Mouse (Mus musculus) kidney, adult 8-10 months (tissue): Measurements from ENCODE around the gene Spsb4.
A peak's percentile ranks its signal among the peaks of the same experiment; 100 is the strongest.

ENCODE experiments used
- DNase-seq, 2 experiments: peaks; one replicate each; pipeline ENCODE4 v3.0.0; 2022

The Spsb4 gene

DNA sequence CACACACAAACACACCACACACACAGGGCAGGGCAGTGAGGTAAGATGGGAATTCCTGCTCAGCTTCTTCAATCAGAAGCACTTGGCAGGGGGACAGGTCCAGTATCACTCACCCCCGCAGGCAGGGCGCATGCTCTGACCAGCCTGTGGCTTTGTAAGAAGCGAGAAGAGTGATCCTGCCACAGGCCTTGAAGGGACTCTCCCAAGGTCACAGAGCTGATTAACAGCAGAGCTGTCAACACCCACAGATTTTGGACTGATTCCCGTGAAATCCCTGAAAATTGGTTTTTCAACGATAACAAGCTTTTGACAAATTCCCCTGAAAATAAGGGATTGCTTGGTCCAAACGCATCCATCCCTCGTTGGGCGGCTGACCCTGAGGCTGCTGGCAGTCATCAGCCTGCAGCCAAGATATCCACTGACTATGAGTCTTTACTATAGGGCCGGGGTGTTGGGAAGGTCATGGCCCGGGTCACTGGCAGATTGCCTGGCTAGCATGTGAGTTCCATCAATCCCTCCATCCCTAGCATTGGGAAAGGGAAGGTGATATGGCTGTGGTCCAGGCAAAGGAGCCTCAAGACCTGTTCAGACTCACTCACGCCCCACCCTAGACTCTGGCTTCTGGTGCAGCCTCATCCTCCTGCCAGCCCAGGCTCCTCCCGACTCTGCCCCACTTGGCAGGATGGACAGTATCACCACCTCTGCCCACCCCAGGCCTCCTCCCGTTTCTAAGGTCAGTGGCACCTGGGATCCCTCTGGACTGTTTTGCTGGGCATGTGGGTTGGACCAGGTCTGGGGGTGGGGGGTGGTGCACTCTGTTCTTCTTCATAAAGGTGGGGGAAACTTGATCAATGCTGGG is 41.1 kb downstream of the Spsb4 start:
- DNase-seq = peak; percentile 53 to 81

DNA sequence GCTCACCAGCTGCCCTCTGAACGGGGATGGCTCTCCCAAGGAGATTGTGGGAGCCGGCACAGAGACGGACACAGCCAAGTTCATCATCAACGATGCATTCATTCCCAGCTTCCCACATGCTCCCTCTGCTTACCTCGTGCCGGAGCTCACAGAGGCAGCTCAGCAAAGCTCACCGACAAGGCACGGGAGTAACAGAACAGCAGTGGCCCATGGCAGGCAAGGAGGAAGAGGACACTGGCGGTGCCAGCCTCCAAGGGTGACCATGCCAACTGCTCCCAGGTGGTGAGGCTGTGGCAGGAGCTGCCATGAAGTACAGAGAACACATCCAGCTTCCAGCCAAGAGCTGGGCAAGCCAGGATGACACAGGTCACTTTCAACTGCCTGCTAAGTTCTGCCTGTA is 45.6 kb downstream of the Spsb4 start:
- DNase-seq = peak in 1 of 2 experiments; percentile 41

DNA sequence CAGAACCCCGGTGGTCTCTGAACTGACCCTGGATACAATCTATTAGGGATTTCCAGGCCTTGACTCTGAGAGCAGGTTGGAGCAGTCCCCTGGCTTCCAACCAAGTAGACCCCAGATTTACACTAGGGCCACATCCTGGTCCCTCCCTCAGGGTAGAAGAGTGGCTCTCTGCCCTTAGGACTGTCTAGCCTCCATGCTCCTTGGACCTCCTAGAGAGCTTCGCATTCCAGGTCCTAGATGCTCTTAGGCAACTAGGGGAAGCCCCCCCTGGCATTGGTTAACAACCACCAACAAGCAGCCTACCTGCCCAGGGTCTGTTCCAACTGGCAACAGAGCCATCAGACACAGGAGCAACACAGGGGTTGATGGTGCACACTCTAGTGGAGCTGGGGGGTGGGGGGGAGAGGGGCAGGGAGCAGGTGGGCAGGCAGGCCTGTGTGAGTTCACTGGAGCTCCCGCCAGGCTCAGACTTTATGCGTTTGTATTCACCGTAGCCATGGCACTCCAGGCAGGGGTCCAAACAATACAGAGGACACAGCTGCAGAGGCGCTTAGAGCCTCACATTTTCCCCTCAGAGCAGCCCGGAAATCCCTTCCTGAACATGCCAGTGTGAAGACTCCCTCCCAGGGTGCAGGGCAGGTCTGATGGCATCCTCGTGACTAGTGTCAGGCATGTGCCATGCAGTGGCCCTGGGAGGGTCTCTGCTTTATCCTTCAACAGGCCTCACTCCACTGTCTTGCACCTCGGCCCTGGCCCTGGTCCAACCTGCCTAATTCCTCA is 46.8 kb downstream of the Spsb4 start:
- no peak for DNase-seq

DNA sequence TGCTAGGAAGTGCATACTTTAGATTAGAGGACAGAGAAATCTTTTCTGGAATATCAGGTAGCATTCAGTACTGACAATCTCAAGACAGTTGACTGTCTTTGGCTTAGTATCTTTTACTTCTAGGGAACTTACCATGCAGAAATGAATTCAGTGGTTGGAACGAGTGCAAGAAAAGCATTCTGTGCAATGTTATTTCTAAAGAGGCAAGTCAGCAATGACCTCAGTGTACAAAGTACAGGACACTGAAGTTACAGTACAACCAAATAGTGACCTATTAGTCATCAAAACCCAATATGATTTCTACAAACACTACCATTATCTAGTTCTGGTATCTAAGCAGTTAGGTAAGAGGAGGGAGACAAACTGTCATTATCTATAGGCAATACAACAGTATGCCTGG is 51.1 kb downstream of the Spsb4 start:
- peak in 1 of 2 experiments; percentile 86 for DNase-seq

DNA sequence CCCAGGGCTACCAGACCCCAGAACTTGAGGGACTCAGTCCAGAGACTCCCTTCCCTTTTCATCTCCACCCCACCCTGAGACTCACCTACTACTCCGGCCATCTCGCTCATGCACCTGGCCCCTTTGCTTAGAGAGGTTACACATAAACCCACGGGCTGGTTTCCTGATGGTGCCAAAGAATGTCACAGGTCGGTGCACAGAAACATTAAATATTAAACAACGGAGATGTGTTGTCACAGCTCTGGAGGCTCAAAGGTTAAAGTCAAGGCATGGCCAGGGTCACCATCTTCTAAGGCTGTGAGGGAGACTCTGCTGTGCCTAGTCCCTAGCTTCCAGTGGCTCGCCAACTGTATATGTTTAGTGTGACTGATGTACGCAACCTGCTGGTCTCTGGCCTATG is 52.2 kb downstream of the Spsb4 start:
- DNase-seq = peak; percentile 85 to 91

DNA sequence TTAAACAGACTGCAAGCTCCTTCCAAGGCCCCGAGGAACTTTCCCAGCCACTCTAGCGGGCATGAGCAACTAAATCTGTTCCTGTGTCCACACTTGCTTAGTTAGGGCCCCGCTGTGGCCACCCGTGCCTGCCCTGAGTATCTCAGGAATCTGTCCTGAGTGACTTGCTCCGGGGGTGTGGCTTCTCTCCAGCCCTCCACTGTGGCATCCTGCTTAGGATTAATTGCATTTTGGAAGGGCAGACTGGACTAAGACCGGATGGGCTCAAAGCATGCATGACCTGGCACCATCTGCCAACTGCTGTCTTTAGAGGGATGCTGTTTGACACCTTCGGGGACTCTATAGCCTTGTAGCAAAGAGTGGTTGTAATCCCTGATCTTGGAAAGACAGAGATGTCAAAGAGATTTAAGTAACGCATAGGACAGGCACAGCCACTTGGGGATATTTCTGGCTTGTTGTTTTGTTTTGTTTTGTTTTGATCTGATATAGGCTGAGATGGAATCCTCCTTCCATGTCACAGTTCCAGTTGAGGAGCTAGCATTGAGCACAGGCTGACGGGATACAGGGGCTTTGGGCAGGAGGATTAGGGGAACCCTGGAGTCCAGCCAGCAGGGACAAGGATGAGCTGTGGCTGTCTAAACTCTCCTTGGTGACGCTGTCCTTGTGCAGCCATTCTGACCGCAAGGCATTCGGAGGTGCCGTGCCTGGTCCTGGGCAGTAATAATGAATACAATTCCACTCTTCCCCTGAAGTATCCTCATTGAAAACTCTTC is 55.0 kb downstream of the Spsb4 start:
- DNase-seq = peak; percentile 71 to 79

DNA sequence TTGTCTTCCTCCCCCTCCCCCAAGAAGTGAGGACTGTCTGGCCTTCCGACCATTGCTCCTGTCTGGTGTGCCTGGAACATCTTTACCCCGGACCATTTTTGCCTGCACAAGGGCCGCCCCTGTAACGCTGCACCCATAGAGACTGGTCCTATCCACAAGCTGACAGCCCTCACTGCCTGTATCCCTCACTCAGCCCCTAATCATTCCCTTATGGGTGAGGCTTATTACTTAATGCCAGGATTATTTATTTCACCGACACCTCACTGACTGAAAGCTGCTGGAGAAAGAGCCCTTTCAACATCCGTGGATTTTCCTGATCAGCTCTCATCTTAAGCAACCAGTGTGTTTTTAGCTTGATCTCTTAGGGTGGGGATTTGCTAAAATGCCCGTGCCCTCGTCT is 55.9 kb downstream of the Spsb4 start:
- DNase-seq = no peak

DNA sequence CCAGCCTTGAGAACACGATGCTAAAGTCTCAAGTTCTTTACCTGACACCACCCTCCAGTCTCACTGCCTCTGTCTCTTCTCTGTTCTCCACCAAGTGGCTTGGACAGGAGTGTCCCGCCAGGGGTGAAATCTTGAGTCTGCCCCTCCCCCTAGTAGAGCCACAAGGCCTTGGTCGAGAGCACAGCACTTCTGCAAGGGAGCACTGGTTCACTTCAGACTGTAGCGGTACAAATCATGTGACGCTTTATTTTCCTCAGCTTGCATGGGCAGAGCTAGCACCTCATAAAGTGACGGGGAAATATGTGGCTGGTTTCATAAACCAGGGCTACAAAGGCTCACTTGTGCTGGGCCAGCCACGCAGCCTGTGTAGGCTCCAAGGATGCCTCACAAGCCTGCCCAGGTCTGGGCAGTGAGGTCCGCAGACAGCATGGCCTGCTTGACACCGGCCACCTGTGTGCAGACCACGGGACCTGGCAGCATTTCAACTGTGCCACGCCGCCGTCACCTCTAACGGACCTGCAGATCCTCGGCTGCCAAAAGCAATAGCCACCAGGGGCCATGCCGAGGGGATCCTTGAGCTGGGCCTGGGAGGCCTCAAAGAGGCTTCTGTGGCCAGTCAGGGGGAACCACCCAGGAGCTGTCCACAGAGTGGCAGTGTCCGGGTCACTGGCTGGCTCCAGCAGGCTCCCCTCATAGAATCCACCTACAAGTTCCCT is 56.5 kb downstream of the Spsb4 start:
- peak; percentile 82 to 86 for DNase-seq

DNA sequence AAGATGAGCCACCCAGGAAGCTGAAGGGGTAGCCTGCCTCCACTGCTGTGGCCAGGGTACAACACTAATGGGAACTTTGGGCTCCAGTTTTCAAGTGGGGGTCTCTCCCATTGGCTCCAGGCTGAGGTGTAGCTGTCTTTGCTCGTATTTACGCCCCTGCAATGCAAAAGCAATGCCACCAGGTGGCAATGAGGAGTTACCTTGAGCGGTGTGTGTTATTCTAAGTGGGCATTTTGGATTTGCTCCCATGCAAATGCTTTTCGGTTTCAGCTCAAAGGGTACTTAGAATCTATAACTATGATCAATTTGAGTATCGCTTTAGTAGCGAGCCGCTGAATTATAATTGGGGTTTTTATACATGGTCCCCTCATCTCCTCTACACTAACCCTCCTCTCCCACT is 57.6 kb downstream of the Spsb4 start:
- DNase-seq = peak in 1 of 2 experiments; percentile 59

DNA sequence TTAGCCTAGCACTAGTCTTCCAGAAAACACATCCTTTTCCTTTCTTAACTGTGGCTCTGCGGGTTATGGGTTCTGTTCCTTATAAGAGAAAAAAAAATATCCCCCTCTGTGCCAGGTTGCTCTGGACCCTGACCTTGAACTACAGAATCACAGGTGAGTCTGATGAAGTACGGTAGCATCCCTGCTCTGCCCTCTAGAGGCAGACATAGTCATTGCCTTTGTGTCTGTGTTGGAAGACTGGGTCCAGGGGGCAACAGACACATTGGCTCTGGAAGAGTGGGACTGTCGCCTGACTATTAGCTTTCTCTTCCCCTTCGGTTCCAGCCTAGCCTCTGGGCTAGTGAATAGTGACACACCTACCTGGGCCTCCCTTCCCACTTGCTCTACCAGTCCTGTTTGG is 58.4 kb downstream of the Spsb4 start:
- DNase-seq = peak in 1 of 2 experiments; percentile 71

DNA sequence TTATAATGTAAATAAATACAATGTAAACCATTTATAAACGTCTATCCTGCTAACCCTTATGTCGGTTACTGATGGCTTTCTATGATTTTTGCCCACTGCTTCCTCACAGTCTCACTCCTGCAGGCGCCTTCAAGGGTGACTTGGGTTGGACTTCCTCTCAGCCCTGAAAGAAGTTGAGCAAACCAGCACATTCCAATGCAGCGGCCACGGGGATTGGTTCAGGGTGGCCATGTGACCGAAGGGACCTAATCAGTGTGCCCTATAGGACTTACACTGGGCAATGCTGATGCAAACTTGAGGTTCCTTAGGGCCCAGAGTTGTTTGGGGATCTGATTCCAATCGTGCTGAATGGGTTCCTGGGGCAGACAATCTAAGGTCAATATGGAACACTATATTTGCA is 59.2 kb downstream of the Spsb4 start:
- DNase-seq = no peak

DNA sequence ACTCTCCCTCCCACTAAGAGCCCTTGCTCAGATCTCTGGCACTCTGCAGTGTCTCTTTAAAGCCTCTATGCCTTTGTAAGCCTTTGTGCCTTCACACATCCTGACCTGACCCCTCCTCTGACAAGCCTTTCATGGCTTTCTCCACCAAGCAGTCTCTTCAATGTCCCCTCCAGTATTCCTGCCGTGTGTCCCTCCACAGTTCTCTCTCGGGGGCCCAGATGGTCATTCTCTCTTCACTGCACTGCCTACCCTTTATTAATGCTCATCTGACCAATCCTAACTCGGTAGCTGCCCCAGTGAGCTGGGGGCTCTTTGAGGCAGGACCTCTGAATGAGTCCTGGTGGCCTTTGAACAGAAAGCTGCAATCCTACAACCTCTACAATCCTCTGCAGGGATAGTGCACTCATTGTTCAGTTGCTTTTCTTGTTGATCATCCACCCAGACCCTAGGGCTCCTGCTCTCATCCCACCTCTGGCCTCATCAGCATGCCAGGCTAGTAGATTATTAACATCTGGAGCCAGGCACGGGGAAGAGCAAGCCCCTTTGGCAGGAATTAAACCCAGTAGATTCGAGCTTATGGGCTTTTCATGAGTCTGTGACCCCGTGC is 60.5 kb downstream of the Spsb4 start:
- DNase-seq = peak; percentile 77 to 91

DNA sequence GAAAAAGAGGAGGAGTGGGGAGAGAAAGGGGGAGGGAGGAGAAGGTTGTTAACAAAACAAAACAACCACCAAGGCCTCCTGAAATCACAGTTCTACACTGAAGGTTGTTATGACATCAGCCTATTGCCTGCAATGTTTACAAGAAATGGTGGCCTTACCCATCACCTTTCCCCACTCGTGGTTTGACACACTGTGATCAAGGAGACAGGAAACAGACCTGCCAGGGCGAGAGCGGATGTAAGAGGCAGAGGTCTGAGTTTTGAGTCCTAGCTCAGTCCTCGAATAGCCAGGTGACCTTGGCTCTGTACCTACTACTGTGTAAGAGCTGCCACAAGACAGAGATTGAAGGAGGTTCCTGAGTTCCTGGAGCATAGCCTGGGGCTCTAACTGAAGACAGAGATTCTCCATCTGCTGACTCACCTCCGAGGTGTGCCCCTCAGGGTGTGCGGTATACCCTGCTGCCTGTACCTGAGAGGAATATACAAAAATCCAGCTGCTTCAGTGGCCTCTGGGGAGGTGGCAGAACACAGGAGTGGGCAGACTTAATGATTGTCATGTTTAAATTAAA is 61.3 kb downstream of the Spsb4 start:
- no peak for DNase-seq

DNA sequence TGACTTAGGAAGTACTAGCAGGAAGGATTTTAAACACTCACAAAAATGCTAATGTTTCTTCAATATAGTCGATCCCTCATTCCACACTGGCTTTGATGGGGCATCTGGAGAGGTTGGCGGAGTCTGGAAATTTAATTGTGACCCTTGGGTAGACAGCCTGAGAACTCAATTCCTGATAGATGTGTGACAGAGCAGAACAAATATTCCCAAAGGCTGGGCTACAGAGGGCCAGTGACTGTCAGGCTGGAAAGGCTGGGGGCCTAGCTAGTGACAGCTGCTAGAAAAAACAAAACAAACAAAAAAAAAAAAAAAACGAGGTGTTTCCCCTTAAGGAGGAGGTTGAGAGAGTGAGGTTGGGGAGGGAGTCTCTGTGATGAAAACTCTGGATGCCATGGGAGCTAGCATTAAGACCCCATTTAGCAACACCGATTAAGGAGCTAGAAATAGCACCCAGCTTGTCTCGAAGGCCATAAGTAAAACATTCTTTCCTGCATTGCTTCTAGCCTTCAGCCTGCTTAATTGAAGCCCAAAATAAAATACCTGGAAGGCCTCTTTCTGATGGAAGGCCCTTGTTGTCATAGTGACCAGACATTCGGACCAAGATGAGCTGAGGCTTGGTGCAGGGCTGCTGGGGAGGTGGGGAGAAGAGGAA is 61.9 kb downstream of the Spsb4 start:
- no peak for DNase-seq

DNA sequence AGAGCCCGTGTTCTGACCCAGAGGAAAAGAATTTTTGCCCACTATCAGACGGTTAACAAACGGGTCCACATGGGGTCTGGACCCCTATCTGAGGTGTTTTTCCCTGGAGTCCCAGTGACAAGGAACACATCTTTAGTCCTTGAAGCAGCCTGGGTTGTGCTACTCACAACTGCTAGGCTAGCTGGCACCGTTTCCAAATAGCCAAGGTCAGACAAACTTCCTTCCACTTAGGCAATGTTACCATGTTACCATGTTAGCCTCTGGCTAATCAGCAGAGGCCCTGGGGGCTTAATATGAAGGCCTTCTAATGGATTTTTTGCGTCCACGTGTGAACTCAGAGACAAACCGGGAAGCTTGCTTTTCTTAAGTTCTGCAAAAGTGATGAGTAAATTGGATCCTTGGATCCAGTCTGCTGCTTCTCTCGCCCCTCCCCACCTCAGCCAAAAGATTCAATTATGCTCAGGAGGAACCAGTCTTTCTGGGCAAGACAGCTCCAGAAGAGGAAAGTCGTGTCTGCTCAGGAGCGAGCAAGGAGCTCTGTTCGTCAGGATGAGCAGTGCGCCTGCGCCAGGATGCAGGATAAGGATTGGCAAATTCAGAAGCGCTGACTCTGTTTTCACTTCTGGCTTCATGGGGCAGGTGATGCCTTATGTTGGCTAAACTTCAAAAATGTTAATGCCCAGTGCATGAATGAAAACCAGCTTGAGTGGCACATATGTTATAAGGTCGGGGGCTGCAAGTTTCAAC is 64.4 kb downstream of the Spsb4 start:
- DNase-seq = no peak

DNA sequence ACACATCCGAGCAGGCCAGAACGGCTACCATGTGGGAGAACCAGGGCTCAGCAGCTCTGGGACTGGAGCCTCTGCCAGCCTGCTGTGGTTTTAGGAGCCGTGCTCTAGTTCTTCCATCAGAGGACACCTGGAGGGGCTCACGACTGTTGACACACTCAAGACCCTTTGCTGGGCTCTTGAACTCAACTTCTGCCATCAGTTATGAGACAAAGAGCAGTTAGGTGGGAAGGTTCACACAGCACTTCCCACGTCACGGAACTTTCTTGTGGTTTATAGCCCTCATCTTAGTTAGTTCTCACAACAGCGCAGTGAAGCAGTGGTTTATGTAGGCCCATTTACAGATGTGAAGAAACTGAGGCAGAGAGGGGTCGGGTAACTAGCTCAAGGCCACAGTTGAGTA is 65.2 kb downstream of the Spsb4 start:
- DNase-seq = no peak

DNA sequence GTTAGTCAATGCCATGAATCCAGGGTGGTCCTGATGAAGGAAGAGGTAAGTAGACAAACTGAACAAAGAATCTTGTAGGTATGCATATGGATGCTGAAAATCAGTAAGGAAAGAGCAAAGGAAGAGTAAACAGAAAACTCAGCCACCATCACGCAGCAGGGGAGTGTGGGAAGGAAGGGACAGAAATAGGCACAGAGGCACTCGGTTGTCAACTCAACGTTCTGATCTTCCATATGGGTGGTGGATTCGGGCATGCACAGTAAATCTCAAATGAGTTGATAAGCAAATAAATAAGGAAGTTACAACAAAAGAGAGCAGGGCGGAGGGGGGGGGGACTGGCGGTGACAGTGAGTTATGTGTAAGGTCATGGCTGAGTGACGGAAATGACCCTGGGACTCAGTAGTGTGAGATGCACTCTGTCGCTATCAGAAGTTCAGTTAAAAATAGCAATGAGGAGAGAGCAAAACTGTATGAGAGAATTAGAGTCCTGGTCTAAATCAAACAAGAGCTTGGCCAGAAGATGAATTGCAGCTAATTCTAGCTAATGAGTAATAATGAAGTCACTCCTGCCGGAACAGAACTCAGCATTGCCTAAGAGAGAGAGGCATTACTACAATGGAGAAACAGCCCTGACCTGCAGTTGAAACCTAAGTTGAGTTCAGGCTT is 66.2 kb downstream of the Spsb4 start:
- no peak for DNase-seq

DNA sequence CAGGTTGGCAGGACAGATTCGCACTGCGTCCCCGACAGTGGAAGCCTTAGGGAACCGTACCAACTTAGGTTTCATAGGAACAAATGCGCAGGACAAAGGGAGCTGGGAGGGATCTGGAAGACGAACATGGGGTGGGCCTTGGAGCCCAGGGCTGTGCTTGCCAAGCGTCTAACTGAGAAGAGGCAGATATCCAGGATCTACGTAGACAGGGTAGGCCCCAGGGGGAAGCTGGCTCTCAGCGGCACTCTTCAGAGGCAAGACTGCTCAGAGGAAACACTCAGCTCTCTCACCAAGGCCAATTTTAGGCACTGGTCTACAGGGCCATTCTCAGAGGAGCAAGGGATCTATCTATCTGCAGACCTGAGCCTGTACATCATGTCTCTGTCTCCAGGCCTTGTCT is 69.1 kb downstream of the Spsb4 start:
- no peak for DNase-seq

DNA sequence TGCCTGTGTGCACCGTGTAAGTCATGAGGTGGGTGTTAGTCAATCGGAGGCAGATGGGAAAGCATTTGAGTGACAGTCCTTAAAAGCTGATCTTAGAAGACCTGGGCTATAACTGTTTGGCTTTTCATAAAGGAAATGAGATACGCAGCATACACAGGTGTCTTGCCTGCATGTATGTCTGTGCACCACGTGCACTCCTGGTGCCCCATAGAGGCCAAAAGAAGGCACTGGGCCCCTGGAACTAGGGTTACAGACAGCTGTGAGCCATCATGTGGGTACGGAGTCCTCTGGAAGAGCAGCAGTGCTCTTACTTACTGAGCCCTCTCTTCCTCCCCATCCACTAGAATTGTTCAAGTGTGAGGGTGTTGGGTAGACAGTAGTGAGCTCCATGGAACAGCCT is 70.1 kb downstream of the Spsb4 start:
- DNase-seq = no peak

DNA sequence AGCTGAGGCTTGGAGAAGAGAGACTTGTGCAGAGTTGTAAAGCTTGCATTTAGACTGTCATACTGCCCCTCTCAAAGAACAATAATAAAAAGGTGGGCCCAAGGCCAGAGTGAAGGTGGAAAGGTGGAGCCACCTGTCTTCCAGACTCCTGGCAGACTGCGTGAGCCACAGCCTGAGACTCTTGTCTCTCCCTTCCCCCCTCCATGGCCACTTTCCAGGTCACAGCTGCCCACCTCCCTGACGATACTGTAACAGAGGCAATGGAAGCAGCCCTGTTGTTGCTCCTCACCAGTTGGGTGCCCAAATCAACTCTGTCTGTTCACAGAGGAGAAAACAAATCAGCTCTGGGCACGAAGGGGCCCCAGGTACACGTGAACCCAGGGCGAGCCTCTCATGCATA is 71.5 kb downstream of the Spsb4 start:
- no peak for DNase-seq
